Mouse (Mus musculus) heart, embryonic 10.5 days (tissue): Measurements from ENCODE around the gene Edar. TPM values are rescaled to one million over a fixed set of nuclear protein-coding genes. Genes with fewer than 3 reads are reported as not detected.

Experiments used
- DNase-seq: peaks from one replicate; pipeline ENCODE4 v3.0.0-alpha.2; 2017; ENCODE audit warnings: low spot score
- H3K27ac ChIP-seq: fragments of 300-500 bp; sonication (generic); 2 replicates; pipeline ENCODE4 v1.5.1; 2016; ENCODE audit warnings: mild to moderate bottlenecking
- H3K27me3 ChIP-seq: fragments of 300-500 bp; sonication (generic); 2 replicates; pipeline ENCODE4 v1.6.1; 2016; ENCODE audit warnings: mild to moderate bottlenecking; ENCODE audit not compliant: poor library complexity, insufficient read depth, severe bottlenecking
- H3K36me3 ChIP-seq: fragments of 300-500 bp; sonication (generic); 2 replicates; pipeline ENCODE4 v1.6.1; 2016; ENCODE audit warnings: mild to moderate bottlenecking, moderate library complexity
- H3K4me1 ChIP-seq: fragments of 300-500 bp; sonication (generic); 2 replicates; pipeline ENCODE4 v1.6.1; 2016; ENCODE audit warnings: mild to moderate bottlenecking
- H3K4me3 ChIP-seq: fragments of 300-500 bp; sonication (generic); 2 replicates; pipeline ENCODE4 v1.5.1; 2016; ENCODE audit warnings: mild to moderate bottlenecking, moderate library complexity
- H3K9me3 ChIP-seq: fragments of 300-500 bp; sonication (generic); 2 replicates; pipeline ENCODE4 v1.6.1; 2016; ENCODE audit warnings: mild to moderate bottlenecking, moderate library complexity
- WGBS: fragments of 180-500 bp; shearing (Covaris S2); methylation state at CpG from one replicate; pipeline ENCODE4 v1.1.7; 2016; 5-methylcytosine and 5-hydroxymethylcytosine counted together
- polyA plus RNA-seq: library from polyadenylated mRNA; unstranded; fragments of >200 nt; fragmentation: Nextera tagmentation; extraction: Ambion mirVana; gene quantifications from 2 replicates; pipeline ENCODE4 v1.2.1, GENCODE M21; 2016

The Edar gene
- polyA plus RNA-seq, 1 experiment from 2014 or later: 0.09 TPM

DNA sequence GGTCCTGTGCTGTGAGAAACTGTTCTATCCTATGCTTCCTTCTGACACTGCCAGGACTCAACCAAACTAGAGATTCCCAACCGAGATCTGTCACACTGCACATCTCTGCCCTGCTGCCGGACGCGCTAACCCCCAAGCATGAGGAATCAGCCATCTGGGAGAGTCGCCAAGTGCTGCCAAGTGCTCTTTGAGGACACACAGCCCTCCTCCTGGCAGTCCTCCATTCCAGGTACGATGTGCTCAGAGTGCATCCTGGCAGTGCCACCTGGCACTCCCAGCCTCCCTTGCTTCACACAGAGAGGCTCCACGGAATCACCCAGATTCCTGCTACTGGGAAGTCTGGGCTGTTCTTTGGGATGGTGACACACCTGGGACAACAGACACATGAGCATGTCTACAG lies 31.3 kb downstream of the Edar start:
- H3K27me3 ChIP-seq: 0 out of 2 replicates have a peak, but pooled peaks cover 4% of the 10 kb centered on the region
- 84% methylated on average over 7 of the region's 7 CpGs for WGBS
- no peak overlapping the region for H3K27ac ChIP-seq
- no peak overlapping the region for H3K4me3 ChIP-seq
- no peaks in the 10 kb centered on the region for H3K9me3 ChIP-seq
- H3K4me1 ChIP-seq: peaks cover 15% of the 10 kb centered on the region
- H3K36me3 ChIP-seq: no peaks in the 10 kb centered on the region
- no peak for DNase-seq

DNA sequence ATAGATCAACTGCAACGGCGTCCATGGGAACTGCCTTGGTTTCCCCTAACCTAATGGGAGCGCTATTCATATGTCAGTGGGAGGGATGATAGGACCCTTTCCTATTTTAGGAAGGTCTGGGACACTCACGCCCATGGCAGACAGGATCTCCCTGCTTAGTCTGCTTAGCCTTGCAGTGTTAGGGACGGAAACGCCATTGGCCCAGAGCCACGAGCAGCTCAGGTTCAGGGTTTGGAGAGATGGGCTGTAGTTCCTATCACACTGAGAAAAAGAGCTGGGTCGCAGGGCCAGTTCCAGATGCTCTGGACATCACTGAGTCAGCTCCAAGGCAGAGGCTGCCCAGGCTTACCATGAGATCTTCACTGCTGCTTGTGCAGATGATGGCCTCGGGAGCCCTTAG lies 32.5 kb downstream of the Edar start:
- H3K4me1 ChIP-seq: peaks cover 15% of the 10 kb centered on the region
- H3K27me3 ChIP-seq: 0 out of 2 replicates have a peak, but pooled peaks cover 4% of the 10 kb centered on the region
- H3K9me3 ChIP-seq: no peaks in the 10 kb centered on the region
- H3K36me3 ChIP-seq: no peaks in the 10 kb centered on the region
- DNase-seq: no peak
- no peak overlapping the region for H3K27ac ChIP-seq
- no peak overlapping the region for H3K4me3 ChIP-seq
- 77% methylated on average over 9 of the region's 9 CpGs for WGBS

DNA sequence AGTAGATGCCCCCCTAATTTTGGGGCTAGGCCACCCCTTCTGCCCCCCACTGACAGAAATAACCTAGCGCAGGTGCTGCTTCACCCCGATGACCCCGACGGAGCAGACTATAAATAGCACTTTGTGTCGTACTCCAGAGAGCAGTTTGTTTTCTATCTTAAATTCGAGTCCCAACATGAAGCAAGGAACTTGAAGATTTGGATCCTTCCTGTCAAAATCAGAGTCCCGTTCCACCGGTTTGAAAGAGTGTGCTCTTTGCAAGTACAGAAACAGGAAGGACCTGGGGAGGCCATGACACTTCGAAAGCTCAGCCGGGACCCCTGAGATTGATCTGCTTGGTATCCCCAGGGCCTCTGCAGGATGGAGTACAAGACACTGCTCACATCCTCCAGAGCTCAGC lies 33.8 kb downstream of the Edar start:
- Histone ChIP-seq H3K4me3 (no peak overlapping the region), H3K9me3 (no peaks in the 10 kb centered on the region), H3K4me1 (peaks cover 16% of the 10 kb centered on the region), H3K27ac (no peak overlapping the region), H3K36me3 (no peaks in the 10 kb centered on the region), H3K27me3 (0 out of 2 replicates have a peak, but pooled peaks cover 4% of the 10 kb centered on the region)
- 62% methylated on average over 10 of the region's 10 CpGs for WGBS
- DNase-seq: no peak

DNA sequence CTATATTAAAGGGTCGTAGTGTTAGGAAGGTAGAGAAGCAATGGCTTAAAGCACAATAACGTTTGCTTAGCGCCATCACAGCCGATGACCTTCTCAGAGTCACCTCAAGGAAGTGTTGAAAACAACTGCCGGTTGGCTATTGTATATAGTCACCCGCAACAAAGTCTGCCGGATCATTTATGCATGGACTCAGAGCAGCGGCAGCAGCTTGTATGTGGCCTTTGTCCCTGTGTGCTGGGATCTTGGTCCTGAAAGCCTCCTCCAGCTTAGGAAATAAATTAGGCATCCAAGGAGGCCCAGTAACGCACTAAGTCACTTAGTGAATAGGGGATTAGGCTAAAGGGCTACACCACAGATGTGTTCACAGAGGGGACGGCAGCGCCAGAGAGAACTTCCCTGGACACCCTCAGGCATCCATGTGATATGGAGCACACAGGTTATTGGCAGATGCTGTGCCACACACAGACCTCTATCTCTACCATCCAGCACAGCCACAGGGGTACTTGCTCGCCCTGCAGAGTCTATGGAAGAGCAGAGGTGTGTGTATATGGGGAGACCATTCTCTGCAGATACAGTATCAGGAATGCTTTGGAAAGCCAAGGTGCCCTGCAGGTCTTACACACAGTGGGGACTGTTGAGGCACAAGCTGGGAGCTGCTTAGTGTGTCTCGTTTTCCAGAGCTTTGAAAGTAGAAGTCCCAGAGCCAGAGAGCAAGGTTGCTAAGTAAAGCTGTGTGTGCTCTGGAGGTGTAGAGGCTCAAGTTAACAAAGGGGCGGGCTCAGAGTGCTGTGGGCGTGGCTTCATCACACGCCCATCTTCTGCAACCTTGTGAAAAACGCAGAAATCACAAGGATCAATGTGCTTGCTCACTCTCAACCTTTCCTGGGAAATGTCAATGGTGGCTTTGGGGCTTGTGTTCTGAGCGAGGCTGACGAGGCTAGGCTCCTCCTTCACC lies 34.7 kb downstream of the Edar start:
- DNase-seq: no peak
- H3K9me3 ChIP-seq: no peaks in the 10 kb centered on the region
- H3K4me3 ChIP-seq: no peak overlapping the region
- peaks cover 20% of the 10 kb centered on the region for H3K4me1 ChIP-seq
- 0 out of 2 replicates have a peak, but pooled peaks cover 4% of the 10 kb centered on the region for H3K27me3 ChIP-seq
- H3K36me3 ChIP-seq: no peaks in the 10 kb centered on the region
- no peak overlapping the region for H3K27ac ChIP-seq
- WGBS: 58% methylated on average over 19 of the region's 19 CpGs

DNA sequence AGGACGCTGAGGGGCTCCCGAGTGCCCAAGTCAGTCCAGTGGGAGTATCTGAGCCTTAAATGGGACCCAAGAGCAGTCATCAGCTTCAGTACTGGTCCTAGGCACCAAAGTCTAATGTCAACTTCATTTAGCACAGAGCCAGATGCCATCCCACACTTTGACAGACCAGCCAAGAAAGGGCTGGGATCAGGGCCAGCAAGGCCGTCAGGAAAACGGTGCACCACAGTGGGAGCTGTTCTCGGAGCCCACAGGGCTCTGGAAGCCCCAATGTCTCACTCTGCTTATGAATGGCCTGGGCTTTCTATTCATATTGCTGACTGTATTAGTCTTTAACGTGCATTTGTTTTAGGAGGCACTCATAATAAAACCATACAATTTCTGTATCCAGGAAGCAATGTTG lies 36.2 kb downstream of the Edar start:
- Histone ChIP-seq H3K36me3 (no peaks in the 10 kb centered on the region), H3K9me3 (no peaks in the 10 kb centered on the region), H3K27me3 (peaks cover 6% of the 10 kb centered on the region; the same call in 1 of the 2 replicates), H3K4me3 (no peak overlapping the region), H3K4me1 (peaks cover 20% of the 10 kb centered on the region), H3K27ac (no peak overlapping the region)
- 75% methylated on average over 6 of the region's 6 CpGs for WGBS
- DNase-seq: no peak

DNA sequence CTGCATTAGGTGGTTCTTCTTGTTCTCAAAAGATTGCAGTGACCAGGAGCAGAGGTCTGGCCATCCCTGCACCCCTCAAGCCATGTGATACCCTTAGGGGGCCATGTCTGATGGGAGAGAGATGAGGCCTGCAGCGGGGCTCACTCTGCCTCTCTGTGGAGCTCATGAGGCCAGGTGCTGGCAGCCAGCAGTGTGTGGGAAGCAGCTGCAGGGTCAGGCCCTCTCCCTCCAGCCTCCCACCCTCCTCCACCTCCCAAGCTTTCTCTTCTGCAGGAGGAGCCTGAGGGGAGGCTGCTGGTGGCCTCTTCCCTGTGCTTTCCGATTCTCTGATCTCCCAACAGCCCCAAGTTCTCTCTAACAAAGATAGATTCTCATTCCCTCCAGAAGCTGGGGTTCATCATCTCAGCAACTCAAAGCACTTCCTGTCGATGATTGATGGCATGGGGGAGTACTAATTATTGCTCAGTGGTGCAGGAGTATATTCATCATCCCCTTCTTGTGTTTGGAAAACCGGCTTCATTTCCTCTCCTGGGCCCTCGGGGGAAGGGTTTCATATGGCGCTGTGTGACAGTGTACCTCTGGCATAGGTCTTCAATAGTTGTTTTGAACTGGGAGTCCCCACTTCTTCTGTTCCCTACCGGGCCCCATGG lies 38.9 kb downstream of the Edar start:
- no peak for DNase-seq
- H3K4me3 ChIP-seq: no peak overlapping the region
- H3K27ac ChIP-seq: no peak overlapping the region
- peaks cover 16% of the 10 kb centered on the region for H3K4me1 ChIP-seq
- H3K9me3 ChIP-seq: no peaks in the 10 kb centered on the region
- WGBS: 64% methylated on average over 7 of the region's 7 CpGs
- H3K36me3 ChIP-seq: no peaks in the 10 kb centered on the region
- peaks cover 5% of the 10 kb centered on the region; the same call in 1 of the 2 replicates for H3K27me3 ChIP-seq

DNA sequence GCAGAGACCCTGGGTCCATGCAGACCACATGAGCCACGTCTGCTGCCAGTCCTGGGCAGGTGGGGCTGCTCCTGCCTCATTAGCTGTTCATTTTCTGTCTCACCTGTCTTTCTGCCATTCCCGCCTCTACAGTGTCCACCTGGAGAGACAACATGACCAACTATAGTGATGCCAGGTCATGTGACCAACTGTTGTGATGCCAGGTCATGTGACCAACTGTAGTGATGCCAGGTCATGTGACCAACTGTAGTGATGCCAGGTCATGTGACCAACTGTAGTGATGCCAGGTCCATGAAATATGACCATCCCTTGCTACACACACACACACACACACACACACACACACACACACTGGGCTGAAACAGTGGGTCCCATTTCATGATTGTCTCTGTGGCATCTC lies 41.9 kb downstream of the Edar start:
- Histone ChIP-seq H3K4me1 (peaks cover 5% of the 10 kb centered on the region; the same call in 1 of the 2 replicates), H3K9me3 (no peaks in the 10 kb centered on the region), H3K4me3 (no peak overlapping the region), H3K36me3 (no peaks in the 10 kb centered on the region), H3K27ac (no peak overlapping the region), H3K27me3 (peaks cover 5% of the 10 kb centered on the region; the same call in 1 of the 2 replicates)
- no peak for DNase-seq
- 79% methylated on average over 2 of the region's 2 CpGs for WGBS

DNA sequence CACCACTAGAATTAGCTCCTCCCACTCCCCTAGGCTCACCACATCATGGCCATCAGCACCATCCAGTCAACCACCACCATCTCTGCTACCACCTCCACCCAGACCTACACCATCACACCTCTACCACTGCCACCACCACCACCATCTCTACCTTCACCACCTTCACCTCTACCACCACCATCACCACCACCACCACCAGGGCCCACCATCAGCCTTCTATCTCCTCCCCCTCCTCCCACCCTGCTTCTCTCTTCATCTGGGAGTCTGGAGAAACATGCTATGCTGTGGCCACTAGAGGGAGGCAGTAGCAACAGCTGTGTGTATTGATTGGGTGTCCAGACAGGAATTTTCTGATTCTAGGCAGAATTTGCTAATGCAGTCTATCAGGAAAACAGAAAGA lies 47.9 kb downstream of the Edar start:
- Histone ChIP-seq H3K36me3 (no peaks in the 10 kb centered on the region), H3K9me3 (no peaks in the 10 kb centered on the region), H3K4me3 (no peak overlapping the region), H3K27me3 (no peaks in the 10 kb centered on the region), H3K4me1 (peaks cover 14% of the 10 kb centered on the region), H3K27ac (no peak overlapping the region)
- peak; percentile 79 for DNase-seq

DNA sequence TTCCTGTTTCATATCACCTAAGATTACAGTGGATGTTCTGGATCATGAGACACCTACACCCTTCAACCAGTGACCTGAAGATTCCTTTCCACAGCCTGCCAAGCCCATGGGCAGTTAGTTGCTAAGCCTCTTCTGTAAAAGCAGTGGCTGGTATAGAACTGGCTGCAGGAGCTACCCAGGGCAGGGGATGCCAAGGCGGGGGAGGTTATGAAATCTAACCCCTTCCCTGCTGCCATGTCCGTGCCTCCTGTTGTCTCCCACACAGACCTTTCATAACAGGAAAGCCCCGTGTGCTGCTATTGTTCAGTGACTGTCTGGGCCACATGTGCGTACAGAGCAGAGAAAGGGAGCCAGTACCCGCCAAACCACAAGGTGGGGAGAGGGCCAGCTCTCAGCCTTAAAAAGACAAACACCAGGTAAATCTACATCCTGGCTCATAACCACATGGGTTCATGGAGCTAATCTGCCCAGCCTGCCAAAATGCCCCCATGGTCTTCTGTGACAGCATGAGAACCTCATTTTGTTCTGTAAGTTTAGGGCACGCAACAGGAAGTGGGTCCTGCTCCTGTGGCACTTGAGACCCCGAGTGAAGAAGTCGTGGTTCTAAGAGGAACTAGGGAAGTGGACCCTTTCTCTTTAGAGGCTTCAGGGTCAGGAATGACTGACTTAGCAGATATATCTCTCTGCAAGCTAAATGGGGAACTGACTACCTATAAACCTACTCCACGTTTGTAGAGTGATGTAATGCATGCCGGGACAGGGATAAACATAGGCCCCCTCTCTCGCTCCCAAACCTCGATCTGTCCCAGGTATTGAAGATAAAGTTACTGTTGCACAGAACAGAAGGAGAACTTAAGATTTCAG lies 50.4 kb downstream of the Edar start:
- no peaks in the 10 kb centered on the region for H3K9me3 ChIP-seq
- WGBS: 60% methylated on average over 12 of the region's 12 CpGs
- no peak for DNase-seq
- H3K27ac ChIP-seq: peak overlapping the region; percentile 10; the same call in 1 of the 2 replicates
- H3K27me3 ChIP-seq: no peaks in the 10 kb centered on the region
- H3K4me1 ChIP-seq: peaks cover 27% of the 10 kb centered on the region
- no peak overlapping the region for H3K4me3 ChIP-seq
- H3K36me3 ChIP-seq: no peaks in the 10 kb centered on the region

DNA sequence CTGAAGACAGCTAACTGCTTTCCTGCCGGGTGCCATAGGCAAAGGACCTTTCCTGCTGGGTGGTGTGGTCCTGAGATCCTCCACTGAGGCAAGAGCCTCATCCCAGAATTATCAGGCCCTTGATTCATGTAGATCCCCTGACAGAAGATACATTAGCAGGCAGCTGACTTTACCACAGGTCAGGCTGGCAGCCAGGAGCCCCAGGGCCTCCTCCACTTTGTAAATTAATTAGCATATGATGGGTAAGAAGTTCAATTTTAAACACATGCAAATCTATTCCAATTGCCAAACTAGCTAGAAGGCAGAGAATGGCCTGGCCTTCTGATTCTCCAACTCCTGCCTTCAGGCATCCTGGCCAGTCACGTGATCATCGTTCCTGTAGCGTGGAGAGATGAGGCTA lies 56.2 kb downstream of the Edar start:
- H3K4me1 ChIP-seq: peaks cover 14% of the 10 kb centered on the region
- no peak for DNase-seq
- no peaks in the 10 kb centered on the region for H3K36me3 ChIP-seq
- WGBS: 93% methylated on average over 4 of the region's 4 CpGs
- H3K27me3 ChIP-seq: peaks cover 10% of the 10 kb centered on the region; the same call in 1 of the 2 replicates
- no peaks in the 10 kb centered on the region for H3K9me3 ChIP-seq
- H3K4me3 ChIP-seq: no peak overlapping the region
- H3K27ac ChIP-seq: no peak overlapping the region

DNA sequence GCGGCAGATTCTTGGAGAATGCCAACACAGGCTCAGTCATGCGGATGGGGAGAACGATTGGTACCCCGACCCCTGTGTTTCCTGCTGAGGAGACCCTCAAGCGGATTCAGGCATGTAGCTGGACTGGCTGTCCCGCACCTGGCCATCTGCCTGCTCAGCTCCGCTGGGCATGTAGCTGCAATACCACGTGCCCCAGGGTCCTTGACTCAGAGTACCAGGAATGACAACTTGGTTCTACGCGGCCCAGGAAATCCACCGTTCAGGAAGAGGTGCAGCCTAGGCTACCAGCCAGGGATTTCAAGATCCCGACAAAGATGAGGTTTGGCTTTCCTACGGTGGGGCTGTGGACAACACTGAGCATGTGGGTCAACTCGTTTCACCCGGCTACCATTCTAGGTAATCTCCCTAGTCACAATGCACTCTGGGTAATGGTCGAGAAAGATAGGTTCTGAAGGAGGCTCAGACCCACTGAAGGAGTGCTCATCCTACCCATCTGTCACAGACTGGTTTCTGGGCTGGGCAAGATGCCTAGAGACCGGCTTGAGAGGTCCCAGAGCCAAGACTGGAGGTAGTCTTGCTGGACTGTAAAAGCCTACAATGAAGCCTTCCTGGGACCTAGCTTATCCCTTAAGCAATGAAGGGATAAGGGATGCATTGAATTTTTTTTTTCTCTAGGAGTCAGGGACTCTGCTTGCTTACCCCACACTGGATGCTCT lies 56.8 kb downstream of the Edar start:
- H3K36me3 ChIP-seq: no peaks in the 10 kb centered on the region
- H3K9me3 ChIP-seq: no peaks in the 10 kb centered on the region
- DNase-seq: no peak
- H3K27me3 ChIP-seq: peaks cover 10% of the 10 kb centered on the region; the same call in 1 of the 2 replicates
- H3K27ac ChIP-seq: no peak overlapping the region
- H3K4me3 ChIP-seq: no peak overlapping the region
- WGBS: 91% methylated on average over 17 of the region's 17 CpGs
- peaks cover 13% of the 10 kb centered on the region for H3K4me1 ChIP-seq

DNA sequence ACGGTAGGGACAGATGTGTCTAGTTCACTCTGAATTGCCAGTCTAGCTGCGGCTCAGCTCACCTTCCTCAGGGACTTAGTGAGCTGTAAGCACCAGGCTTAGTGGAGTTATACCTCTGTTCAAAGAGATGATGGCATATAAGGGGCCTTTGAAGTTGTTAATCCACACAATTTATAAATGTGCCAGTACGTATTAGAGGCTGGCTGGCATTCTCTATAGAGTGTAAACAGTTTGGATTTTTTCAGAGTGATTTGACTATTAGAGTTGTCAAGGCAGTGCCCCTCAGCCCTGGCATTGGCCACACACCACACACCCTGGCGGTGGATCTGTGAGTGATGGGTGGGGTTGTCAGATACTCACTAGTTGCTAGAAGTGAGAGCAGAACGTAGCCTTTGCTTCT lies 58.9 kb downstream of the Edar start:
- peaks cover 11% of the 10 kb centered on the region for H3K4me1 ChIP-seq
- H3K27me3 ChIP-seq: peaks cover 10% of the 10 kb centered on the region; the same call in 1 of the 2 replicates
- WGBS: 83% methylated on average over 5 of the region's 5 CpGs
- no peak overlapping the region for H3K27ac ChIP-seq
- DNase-seq: no peak
- no peak overlapping the region for H3K4me3 ChIP-seq
- H3K9me3 ChIP-seq: no peaks in the 10 kb centered on the region
- H3K36me3 ChIP-seq: no peaks in the 10 kb centered on the region
